Mouse (Mus musculus) frontal cortex, postnatal 36 days (tissue): ENCODE results near the gene Ovol1.

Experiments used
- DNase-seq, 2 experiments: peaks; one replicate each; pipeline ENCODE4 v3.0.0; 2022; ENCODE audit warnings: low spot score in 2 of 2

Gene Ovol1

DNA sequence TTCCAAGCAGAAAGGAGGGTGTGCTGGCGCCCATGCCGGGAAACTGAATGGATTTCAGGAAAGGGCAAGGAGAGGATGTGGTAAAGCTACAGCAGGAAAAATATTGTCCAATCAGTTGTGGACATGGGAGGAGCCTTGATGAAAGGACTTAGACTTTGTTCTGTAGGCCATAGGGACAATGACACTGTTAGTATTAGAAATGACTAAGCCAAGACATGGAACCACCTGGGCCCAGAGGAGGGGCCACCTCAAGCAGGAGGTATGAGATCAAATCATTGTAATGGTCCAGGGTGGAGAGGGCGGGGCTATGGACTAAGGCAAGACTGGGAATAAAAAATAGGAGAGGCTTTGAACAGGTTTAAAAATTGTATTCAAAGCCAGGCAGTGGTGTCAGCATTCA is 41.7 kb downstream of the Ovol1 start:
- no peak for DNase-seq

DNA sequence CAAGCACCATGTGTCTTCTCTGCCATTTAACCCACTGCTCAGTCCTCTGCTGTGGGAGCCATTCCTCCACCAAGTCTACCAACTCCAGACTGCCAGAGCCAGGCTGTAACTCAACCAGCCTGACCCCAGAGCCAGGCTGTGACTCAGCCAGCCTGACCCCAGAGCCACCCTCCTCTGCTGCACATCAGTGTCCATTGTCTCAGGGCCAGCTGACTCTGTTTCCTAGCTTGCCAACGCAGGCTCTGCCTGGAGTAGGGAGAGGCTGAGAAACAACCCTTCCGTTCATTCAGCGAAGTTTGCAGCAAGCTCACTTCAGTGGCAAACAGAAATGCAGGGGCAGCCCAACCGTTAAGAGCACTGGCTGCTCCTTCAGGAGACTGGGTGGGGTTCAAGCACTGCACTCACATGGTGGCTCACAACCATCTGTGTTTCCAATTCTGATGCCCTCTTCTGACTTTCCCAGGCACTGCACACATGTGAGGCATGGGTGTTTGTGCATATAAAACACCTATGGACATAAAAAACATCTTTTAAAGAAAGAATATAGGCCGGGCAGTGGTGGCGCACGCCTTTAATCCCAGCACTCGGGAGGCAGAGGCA is 43.4 kb downstream of the Ovol1 start:
- DNase-seq = no peak

DNA sequence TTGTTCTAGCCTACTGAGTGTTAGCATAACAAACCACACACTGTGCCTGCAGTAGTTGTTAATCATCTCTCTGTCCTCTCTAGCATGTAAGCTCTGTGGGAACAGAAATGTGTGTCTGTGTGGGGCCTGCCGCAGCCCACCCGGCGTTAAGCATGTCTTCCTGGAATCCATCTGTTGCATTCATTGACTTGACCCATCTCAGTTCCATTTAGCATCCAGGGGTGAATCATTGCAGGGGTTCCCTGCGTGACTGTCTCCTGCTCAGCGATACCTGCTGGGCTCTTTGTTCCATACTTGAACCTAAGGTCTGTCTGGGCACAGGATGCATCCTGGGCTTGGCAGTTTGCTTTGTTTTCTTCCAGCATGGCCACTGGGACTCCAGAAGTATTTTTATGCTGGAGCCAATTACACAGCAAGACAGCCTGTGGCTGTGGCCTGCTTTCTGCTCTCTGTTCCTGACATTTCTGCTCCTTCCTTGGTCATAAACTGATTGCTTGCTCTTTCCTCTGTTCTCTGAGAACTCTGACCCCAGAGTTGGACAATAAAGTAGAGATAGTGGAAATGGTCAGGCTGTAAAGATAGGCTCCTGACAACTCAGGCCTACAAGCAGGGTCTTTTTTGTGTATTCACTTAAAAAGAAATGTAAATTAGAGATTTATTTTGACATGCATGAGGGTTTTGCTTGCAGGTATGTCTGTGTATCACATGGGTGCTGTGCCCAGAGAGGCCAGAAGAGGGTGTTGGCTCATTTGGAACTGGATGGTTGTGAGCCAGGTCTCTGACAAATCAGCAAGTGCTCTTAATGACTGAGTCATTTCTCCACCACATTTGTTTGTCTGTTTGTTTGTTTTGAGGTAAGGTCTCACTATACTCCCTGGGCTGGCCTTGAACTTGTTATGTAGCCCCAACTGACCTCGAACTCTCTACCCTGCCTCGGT is 44.3 kb downstream of the Ovol1 start:
- no peak for DNase-seq

DNA sequence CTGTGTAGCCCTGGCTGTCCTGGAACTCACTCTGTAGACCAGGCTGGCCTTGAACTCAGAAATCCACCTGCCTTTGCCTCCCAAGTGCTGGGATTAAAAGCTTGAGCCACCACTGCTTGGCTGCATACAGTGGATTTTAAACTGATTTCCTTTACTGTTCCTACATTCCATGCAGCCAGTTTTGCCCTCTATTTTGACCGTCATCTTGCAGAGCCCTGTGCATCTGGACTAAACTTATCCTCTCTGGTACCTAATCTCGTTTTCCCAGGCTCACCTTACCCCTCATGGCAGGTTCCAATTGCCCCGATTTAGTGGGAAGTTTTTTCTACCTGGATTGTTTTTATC is 47.5 kb downstream of the Ovol1 start:
- no peak for DNase-seq

DNA sequence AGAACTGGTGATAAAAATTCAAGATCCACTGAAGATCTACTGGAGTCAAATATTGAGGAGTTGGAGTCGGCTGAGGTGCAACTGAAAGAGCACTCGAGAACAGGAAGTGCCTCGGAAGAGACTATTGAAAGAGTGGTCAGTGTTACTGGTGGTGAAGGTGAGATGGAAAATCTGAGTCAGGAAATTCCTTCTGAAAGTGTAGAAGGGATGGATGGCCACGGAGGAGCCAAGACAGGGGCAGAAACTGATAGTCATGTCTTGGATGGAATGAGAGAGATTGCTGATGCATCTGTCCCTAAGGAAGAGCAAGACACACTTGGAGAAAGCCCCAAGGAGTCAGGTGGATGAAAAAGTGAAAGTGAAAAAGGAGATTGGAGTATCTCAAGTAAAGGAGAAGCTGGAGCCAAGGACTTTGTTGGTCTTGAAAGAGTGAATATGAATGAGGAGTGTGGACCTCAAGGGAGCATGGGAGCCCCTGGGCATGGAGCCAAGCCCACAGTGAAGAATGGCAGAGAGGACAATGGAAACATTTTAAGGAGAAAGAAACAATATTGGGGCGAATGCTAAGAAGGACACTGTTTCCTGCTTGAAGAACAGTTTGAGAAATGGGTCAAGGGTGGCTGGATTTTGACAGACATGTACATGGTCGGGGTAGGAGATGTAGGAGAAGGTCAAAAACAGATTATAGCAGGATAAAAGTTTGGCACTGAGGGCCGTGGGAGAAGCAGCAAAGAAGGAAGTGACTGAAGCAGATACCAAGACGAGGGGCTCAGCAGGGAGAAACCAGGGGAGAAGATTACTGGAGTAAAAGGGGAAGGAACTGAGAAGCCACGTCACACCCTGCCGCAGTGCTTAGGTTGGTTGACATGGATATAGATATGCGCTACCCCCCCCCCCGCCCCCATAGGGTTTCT is 48.1 kb downstream of the Ovol1 start:
- no peak for DNase-seq

DNA sequence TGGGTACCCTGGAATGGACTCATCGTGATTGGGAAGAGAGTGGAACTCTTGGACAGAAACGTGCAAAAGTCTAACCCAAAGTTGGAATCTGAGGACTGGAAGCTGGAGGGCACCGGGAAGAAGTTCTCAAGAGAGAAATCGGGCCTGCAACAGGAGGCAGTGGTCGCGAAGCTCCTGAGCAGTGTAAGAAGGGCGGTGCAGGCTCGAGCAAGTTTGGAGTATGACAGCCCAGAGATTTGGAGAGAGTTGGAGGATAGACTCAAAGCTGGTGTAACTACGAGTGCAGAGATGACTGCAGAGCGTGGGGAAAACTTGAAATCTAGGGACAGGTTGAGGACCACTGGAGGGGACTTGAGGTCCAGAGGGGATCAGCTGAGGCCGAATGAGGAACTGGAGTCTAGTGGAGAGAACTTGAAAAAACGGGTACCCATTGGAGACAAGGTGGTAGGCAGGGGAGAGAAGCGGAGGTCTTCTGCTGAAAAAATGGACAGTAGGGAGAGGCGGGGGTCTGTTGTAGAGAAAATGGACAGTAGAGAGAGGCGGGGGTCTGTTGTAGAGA is 49.3 kb downstream of the Ovol1 start:
- no peak for DNase-seq

DNA sequence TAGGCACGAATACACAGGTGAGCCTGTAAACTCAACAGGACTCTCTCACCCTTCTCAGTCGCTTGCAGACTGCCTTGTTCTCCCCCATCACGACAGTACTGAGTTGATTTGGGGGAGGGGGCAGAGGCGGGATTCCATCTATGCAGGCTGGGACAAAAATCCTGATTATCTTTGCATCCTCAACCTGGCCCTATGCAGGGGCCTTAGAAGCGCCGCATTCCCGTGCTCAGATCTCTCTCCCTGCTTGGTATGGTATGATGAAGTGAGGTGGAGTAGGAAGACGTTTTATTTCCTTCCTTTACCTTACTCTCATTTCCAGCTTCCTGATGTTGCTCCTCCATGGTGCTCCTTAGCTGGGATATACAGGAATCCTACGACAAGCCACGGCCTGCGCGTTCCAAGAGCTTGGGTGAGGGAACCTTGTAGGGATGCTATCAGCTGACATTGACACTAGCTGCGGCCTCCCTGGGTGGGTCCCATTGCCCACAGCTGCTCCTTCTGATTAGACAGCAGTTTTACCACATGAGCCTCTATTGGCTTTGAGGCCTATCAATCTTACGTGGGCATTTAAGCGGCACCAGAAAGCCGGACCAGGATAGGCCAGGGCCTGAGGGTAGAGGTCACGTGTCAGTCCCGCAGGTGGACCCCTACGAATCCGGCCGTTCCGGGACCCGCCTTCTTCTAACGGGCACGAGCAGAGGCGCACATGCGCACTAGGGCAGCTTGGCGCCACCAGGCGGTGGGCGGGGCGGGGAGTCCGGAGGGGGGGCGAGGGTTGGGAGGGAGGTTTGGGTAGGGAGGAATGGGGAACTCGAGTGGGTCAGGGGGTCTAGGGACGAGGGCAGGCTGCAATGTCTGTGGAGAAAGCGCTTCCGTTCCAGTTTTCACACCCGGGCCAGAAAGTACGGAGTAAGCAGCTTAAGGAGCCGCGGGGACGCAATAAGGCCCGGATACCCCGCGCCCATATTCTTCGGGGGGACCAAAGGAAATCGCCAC is 50.1 kb downstream of the Ovol1 start, which contains the start of gene Snx32:
Snx32 (minus strand) TSS at position 508 of the 996 bp plus-strand sequence.
- DNase-seq = peak; percentile 98 to 99

DNA sequence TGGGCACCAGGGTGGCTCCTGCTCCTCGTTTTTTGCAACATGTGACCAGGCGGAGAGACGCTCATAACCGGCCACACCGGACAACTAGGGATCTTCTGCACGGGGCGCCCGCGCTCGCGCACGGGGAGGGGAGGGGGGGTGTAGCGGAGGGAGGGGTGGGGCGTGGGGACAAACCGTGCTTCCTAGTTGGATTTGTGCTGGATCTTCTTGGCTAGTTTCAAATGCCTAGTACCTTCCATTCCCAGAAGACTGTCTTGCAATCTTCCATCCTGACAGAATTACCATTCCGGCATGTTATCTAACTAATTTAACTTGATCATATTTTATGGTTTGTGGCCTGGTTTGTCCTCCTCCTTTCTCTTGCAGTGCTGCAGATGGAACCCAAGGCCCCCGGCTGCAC is 56.8 kb downstream of the Ovol1 start, which contains the start of gene 1700020D05Rik:
1700020D05Rik (minus strand) TSS at position 101 of the 400 bp plus-strand sequence.
- DNase-seq = no peak

DNA sequence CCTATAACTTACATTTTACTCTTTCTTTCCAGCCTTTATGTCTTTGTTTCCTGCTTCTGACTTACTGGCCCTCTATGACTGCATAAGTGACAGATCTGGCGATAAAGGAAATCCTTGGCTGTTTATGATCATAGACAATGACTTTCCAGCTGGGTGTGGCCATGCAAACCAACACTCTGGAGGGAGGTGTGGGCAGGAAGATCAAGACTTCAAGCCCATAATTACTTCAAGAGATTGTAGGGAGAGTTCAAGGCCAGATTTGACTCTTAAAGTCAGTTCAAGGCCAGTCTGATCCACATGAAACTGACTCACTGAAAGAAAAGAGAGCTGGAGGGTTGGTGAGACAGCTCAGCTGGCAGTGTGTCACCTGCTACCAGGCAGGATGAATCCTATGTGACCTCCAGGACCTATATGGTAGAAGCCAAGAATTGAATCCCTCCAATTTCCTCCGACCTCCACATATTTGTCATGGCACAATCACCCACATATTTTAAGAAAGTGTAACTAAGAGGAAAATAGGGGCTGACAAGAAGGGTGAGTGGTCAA is 60.0 kb downstream of the Ovol1 start:
- DNase-seq = no peak
